Mouse (Mus musculus) CD4-positive naive resting alpha-beta T cell, adult 57 days (primary cell): ENCODE data around the gene Abca17. TPM values are rescaled to one million over a fixed set of nuclear protein-coding genes. Genes with fewer than 3 reads are reported as not detected.

Experiments
- total RNA-seq: library from RNA; stranded (reverse); gene quantifications from one replicate; pipeline ENCODE4 v1.2.4, GENCODE M21; 2023

Gene Abca17
- total RNA-seq: not detected

GRCm38 (mm10) chr17:24350926-24351759 lies at the start of gene Abca17:
Gene Abca17, minus strand, starts transcription at chr17:24351068.

GRCm38 (mm10) chr17:24351760-24352357 lies 991 bp upstream of the Abca17 start, which contains the start of gene Abca3:
Gene Abca3, plus strand, starts transcription at chr17:24351950.

GRCm38 (mm10) chr17:24251320-24252069 lies 99.4 kb downstream of the Abca17 start, which contains the start of gene Ccnf:
Gene Ccnf, minus strand, starts transcription at chr17:24251484.

GRCm38 (mm10) chr17:24220435-24221411 lies 130.1 kb downstream of the Abca17 start, which contains the start of gene Tedc2:
Gene Tedc2, minus strand, starts transcription at chr17:24220851.

Other genes starting within 250 kb of the Abca17 start
- 97.8 TPM for gene Pdpk1, start 200.1 kb downstream of the Abca17 start, total RNA-seq
- 27.0 TPM for gene Amdhd2, start 187.3 kb downstream of the Abca17 start, total RNA-seq
- gene Atp6v0c, start 181.4 kb downstream of the Abca17 start, total RNA-seq: 171 TPM
- 1.2 TPM for gene Tbc1d24, start 145.5 kb downstream of the Abca17 start, total RNA-seq
- not detected for gene Ntn3, start 141.5 kb downstream of the Abca17 start, total RNA-seq
- gene Tedc2, start 130.2 kb downstream of the Abca17 start, total RNA-seq: 4.6 TPM
- gene Ccnf, start 99.6 kb downstream of the Abca17 start, total RNA-seq: 3.2 TPM
- gene Abca3, start 882 bp upstream of the Abca17 start, total RNA-seq: 43.5 TPM
- gene Rnps1, start 63.5 kb upstream of the Abca17 start, total RNA-seq: 178 TPM
- 16.9 TPM for gene Eci1, start 75.6 kb upstream of the Abca17 start, total RNA-seq
- gene Dnase1l2, start 92.0 kb upstream of the Abca17 start, total RNA-seq: 5.4 TPM
- 80.5 TPM for gene E4f1, start 119.2 kb upstream of the Abca17 start, total RNA-seq
- gene Pgp, start 119.3 kb upstream of the Abca17 start, total RNA-seq: 13.1 TPM
- gene Bricd5, start 122.8 kb upstream of the Abca17 start, total RNA-seq: 0.89 TPM
- gene Mlst8, start 128.0 kb upstream of the Abca17 start, total RNA-seq: 23.8 TPM
- not detected for gene Caskin1, start 137.5 kb upstream of the Abca17 start, total RNA-seq
- 179 TPM for gene Traf7, start 176.9 kb upstream of the Abca17 start, total RNA-seq
- gene Rab26, start 183.1 kb upstream of the Abca17 start, total RNA-seq: 1.5 TPM
- gene Pkd1, start 198.8 kb upstream of the Abca17 start, total RNA-seq: 107 TPM